Mouse (Mus musculus) liver, embryonic 11.5 days (tissue): Measurements from ENCODE around the gene Krtap28-13. TPM values are rescaled to one million over a fixed set of nuclear protein-coding genes. Genes with fewer than 3 reads are reported as not detected.

Source experiments
- ATAC-seq: fragments of 200-750 bp; cut with Nextera tagmentation; replicated peaks from 2 replicates; pipeline ENCODE4 v1.8.0; 2017; ENCODE audit warnings: moderate number of reproducible peaks, mild to moderate bottlenecking, moderate TSS enrichment, moderate library complexity; ENCODE audit not compliant: low FRiP score
- DNase-seq: peaks from one replicate; pipeline ENCODE4 v3.0.0-alpha.2; 2017; ENCODE audit warnings: low spot score
- H3K27ac ChIP-seq: fragments of 300-500 bp; sonication (generic); 2 replicates; pipeline ENCODE4 v1.5.1; 2014; ENCODE audit warnings: mild to moderate bottlenecking, low read depth, low read length, control low read depth
- H3K27me3 ChIP-seq: fragments of 300-500 bp; sonication (generic); replicated peaks from 2 replicates; pipeline ENCODE4 v1.6.1; 2014; ENCODE audit warnings: low read length, mixed read lengths; ENCODE audit not compliant: control insufficient read depth, insufficient read depth
- H3K36me3 ChIP-seq: fragments of 300-500 bp; sonication (generic); 2 replicates; pipeline ENCODE4 v1.6.1; 2014; ENCODE audit warnings: mild to moderate bottlenecking, low read length, moderate library complexity, mixed read lengths; ENCODE audit not compliant: control insufficient read depth, insufficient read depth
- H3K4me1 ChIP-seq: fragments of 300-500 bp; sonication (generic); replicated peaks from 2 replicates; pipeline ENCODE4 v1.6.1; 2014; ENCODE audit warnings: low read length, mixed read lengths; ENCODE audit not compliant: control insufficient read depth, insufficient read depth
- H3K4me2 ChIP-seq: fragments of 300-500 bp; sonication (generic); 2 replicates; pipeline ENCODE4 v1.6.1; 2014; ENCODE audit warnings: mild to moderate bottlenecking, control low read depth, moderate library complexity
- H3K4me3 ChIP-seq: fragments of 300-500 bp; sonication (generic); 2 replicates; pipeline ENCODE4 v1.5.1; 2014; ENCODE audit warnings: low read depth, low read length, control low read depth
- H3K9ac ChIP-seq: fragments of 300-500 bp; sonication (generic); 2 replicates; pipeline ENCODE4 v1.6.1; 2014; ENCODE audit warnings: low read depth, low read length, control low read depth
- H3K9me3 ChIP-seq: fragments of 300-500 bp; sonication (generic); 2 replicates; pipeline ENCODE4 v1.6.1; 2016; ENCODE audit warnings: low read length, inconsistent platforms, mixed read lengths; ENCODE audit not compliant: control insufficient read depth
- WGBS: fragments of 180-500 bp; shearing (Covaris S2); extraction: QIAGEN DNeasy Blood & Tissue Kit; methylation state at CpG from one replicate; pipeline ENCODE4 v1.1.7; 2014; 5-methylcytosine and 5-hydroxymethylcytosine counted together
- polyA plus RNA-seq: library from polyadenylated mRNA; unstranded; fragments of >200 nt; fragmentation: Nextera tagmentation; extraction: Ambion mirVana; gene quantifications from 2 replicates; pipeline ENCODE4 v1.2.1, GENCODE M21; 2014

The Krtap28-13 gene
- polyA plus RNA-seq, 1 experiment from 2014 or later = not detected

- Histone ChIP-seq H3K9ac (peak within 1 kb of the TSS; percentile 7; the same call in 1 of the 2 replicates), H3K27ac (no peak within 1 kb of the TSS), H3K9me3 (no peaks in the 10 kb centered on the region), H3K4me3 (peak within 1 kb of the TSS; percentile 55), H3K4me1 (no peaks in the 10 kb centered on the region), H3K4me2 (peak within 1 kb of the TSS; percentile 79), H3K27me3 (no peaks in the 10 kb centered on the region), H3K36me3 (no peaks in the 10 kb centered on the region)
- 3% methylated on average over 25 of the region's 25 CpGs for WGBS
- ATAC-seq = peak; percentile 72
- DNase-seq = peak; percentile 38
Measured at GRCm38 (mm10) chr1:83038109-83038672, 22.5 kb upstream of the Krtap28-13 start, which contains the start of gene Slc19a3. Slc19a3 (minus strand) TSS chr1:83038448.

- no peaks in the 10 kb centered on the region for H3K9me3 ChIP-seq
- DNase-seq (no peak), ATAC-seq (no peak)
- no peak overlapping the region for H3K4me2 ChIP-seq
- H3K9ac ChIP-seq = no peak overlapping the region
- no peak overlapping the region for H3K27ac ChIP-seq
- H3K4me1 ChIP-seq = no peaks in the 10 kb centered on the region
- H3K36me3 ChIP-seq = no peaks in the 10 kb centered on the region
- H3K4me3 ChIP-seq = no peak overlapping the region
- no peaks in the 10 kb centered on the region for H3K27me3 ChIP-seq
- 65% methylated on average over 4 of the region's 4 CpGs for WGBS
Measured at GRCm38 (mm10) chr1:83039080-83039479, 21.6 kb upstream of the Krtap28-13 start.

DNA sequence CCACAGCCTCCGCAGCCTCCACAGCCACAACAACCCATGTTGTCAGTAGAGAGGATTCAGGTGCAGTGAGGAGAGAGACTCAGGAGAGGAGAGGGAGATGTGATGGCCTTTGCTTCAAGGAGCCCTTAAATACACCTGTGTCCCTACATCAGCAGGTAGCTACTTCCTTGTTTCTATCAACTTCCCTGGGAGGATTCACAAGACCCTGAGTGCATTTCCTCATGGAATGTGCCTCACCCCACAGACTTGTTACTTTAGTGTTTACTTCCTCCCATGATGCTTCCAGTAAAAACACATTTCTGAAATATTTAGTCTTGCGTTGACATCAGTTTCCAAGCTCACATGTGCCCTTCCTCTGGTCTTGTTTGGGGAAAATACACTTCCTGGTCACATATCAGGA is 18.4 kb upstream of the Krtap28-13 start, which contains the start of gene Krtap28-10:
Gene Krtap28-10 (minus strand): TSS at position 101 of the 400 bp plus-strand sequence.
- DNase-seq = no peak
- H3K27me3 ChIP-seq = no peaks in the 10 kb centered on the region
- H3K4me3 ChIP-seq = no peak within 1 kb of the TSS
- H3K36me3 ChIP-seq = no peaks in the 10 kb centered on the region
- no peak within 1 kb of the TSS for H3K9ac ChIP-seq
- no peaks in the 10 kb centered on the region for H3K4me1 ChIP-seq
- no peak for ATAC-seq
- H3K4me2 ChIP-seq = no peak within 1 kb of the TSS
- H3K27ac ChIP-seq = no peak within 1 kb of the TSS
- H3K9me3 ChIP-seq = no peaks in the 10 kb centered on the region
- WGBS = 86% methylated on average over 2 of the region's 2 CpGs

- Histone ChIP-seq H3K4me1 (no peaks in the 10 kb centered on the region), H3K27me3 (no peaks in the 10 kb centered on the region), H3K4me2 (no peak within 1 kb of the TSS), H3K36me3 (no peaks in the 10 kb centered on the region), H3K4me3 (no peak within 1 kb of the TSS), H3K9me3 (no peaks in the 10 kb centered on the region), H3K9ac (no peak within 1 kb of the TSS), H3K27ac (no peak within 1 kb of the TSS)
- WGBS = 58% methylated on average over 5 of the region's 5 CpGs
- no peak for ATAC-seq
- no peak for DNase-seq
Measured at GRCm38 (mm10) chr1:83044882-83045427, 15.8 kb upstream of the Krtap28-13 start, which contains the start of gene Gm47969. Gm47969 (plus strand) TSS chr1:83044932.

DNA sequence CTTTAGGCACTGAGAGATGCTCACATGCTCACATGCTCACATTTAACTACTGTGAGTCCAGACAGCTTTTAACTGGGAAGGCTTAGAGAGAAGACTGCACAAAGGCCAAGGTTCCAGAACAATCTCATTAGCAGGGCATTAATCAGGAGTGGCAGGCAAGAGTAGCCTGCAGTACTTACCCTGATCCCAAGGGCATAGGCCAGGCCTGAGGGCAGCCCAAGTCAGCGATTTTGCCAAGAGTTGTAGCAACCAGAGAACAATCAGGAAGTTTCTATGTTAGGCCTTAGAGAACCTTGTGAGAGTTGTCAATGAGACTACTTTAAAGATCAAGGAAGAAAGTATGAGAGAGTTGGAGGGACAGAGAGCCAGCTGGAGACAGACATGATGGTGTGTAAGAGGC is 2.2 kb upstream of the Krtap28-13 start:
- WGBS = 43% methylated on average over 1 of the region's 1 CpGs
- H3K4me3 ChIP-seq = no peak overlapping the region
- ATAC-seq = no peak
- no peak overlapping the region for H3K4me2 ChIP-seq
- H3K27ac ChIP-seq = no peak overlapping the region
- no peaks in the 10 kb centered on the region for H3K4me1 ChIP-seq
- no peaks in the 10 kb centered on the region for H3K27me3 ChIP-seq
- no peak overlapping the region for H3K9ac ChIP-seq
- no peak for DNase-seq
- H3K9me3 ChIP-seq = no peaks in the 10 kb centered on the region
- H3K36me3 ChIP-seq = no peaks in the 10 kb centered on the region

- 81% methylated on average over 9 of the region's 9 CpGs for WGBS
- Histone ChIP-seq H3K27ac (no peak within 1 kb of the TSS), H3K4me3 (no peak within 1 kb of the TSS), H3K4me2 (no peak within 1 kb of the TSS), H3K9me3 (no peaks in the 10 kb centered on the region), H3K36me3 (no peaks in the 10 kb centered on the region), H3K27me3 (no peaks in the 10 kb centered on the region), H3K4me1 (no peaks in the 10 kb centered on the region), H3K9ac (no peak within 1 kb of the TSS)
- no peak for ATAC-seq
- DNase-seq = no peak
Measured at GRCm38 (mm10) chr1:83059278-83059677, 1.5 kb upstream of the Krtap28-13 start, which contains the start of gene A030005K14Rik. A030005K14Rik (minus strand) TSS chr1:83059378.

DNA sequence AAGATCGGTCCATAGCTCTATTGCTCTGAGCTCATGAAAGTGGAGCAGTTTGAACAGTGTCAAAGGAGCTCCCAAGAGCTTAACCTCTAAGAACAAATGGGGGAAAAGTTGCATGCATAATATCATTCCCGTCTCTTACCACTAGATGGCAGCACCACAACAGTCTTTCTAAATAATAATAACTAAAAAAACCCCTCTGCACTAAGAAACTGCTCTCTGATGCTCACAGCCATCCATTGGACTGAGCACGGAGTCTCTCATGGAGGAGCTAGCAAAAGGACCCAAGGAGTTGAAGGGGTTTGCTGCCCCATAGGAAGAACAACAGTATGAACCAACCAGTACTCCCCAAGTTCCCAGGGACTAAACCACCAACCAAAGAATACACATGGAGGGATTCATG is 4.1 kb downstream of the Krtap28-13 start:
- Histone ChIP-seq H3K27me3 (no peaks in the 10 kb centered on the region), H3K9ac (no peak overlapping the region), H3K4me2 (no peak overlapping the region), H3K36me3 (no peaks in the 10 kb centered on the region), H3K9me3 (no peaks in the 10 kb centered on the region), H3K4me1 (no peaks in the 10 kb centered on the region), H3K4me3 (no peak overlapping the region), H3K27ac (no peak overlapping the region)
- DNase-seq (no peak), ATAC-seq (no peak)
- 23% methylated on average over 3 of the region's 3 CpGs for WGBS

DNA sequence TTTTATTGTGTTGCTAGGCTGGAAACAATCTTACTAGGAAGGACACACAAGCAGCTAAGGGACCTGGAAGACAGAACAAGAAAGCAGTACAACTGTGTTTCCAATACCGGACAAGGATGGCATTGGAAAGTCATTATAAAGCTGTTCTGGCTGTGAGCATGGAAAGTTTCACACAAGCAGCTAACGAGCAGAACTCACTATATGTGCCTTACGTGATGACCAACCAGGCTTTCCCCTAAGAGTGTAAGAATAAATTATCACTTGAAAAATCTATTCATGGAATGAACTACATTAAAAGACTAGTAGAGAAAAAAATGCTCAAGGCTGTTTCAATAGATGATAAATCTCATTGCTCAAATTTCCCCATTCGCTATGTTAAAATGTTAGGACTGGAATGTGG is 5.8 kb downstream of the Krtap28-13 start:
- Histone ChIP-seq H3K9ac (no peak overlapping the region), H3K4me2 (no peak overlapping the region), H3K9me3 (no peaks in the 10 kb centered on the region), H3K4me3 (no peak overlapping the region), H3K36me3 (no peaks in the 10 kb centered on the region), H3K4me1 (no peaks in the 10 kb centered on the region), H3K27ac (no peak overlapping the region), H3K27me3 (no peaks in the 10 kb centered on the region)
- ATAC-seq (no peak), DNase-seq (no peak)
- 92% methylated on average over 4 of the region's 4 CpGs for WGBS

- 84% methylated on average over 10 of the region's 10 CpGs for WGBS
- Histone ChIP-seq H3K9me3 (no peaks in the 10 kb centered on the region), H3K4me2 (no peak overlapping the region), H3K4me3 (no peak overlapping the region), H3K36me3 (no peaks in the 10 kb centered on the region), H3K4me1 (no peaks in the 10 kb centered on the region), H3K9ac (no peak overlapping the region), H3K27me3 (no peaks in the 10 kb centered on the region), H3K27ac (no peak overlapping the region)
- DNase-seq = no peak
- no peak for ATAC-seq
Measured at GRCm38 (mm10) chr1:83067205-83067604, 6.5 kb downstream of the Krtap28-13 start.
